21 mouse cellular contexts compared by ENCODE assay signal in genomic region chr10:117453406-117454170, GRCm38 (mm10).
A peak's percentile ranks its signal among the peaks of the same experiment; 100 is the strongest.
DNase-seq lines count a peak whose midpoint lies in the region; ATAC-seq and TF ChIP-seq lines count a peak whose summit lies in the region.
"Had no signal": no experiment of that assay in that cellular context is flagged by ENCODE, and none has a peak within 500 bp of the region (broad histone marks: within the 10 kb centered on the region; RNA-seq: fewer than 3 reads in every experiment).

No protein-coding gene starts in this region.

- no peak for TF ChIP-seq CTCF in midbrain, postnatal 0 days (IDR thresholded peaks at IDR 0.05)

- no peaks in the 10 kb centered on the region for H3K27me3 ChIP-seq in midbrain, postnatal 0 days (ENCODE audit: insufficient read depth, low read length)
- H3K27me3 ChIP-seq in forebrain, embryonic 12.5 days = peaks cover 3% of the 10 kb centered on the region; the same call in 1 of the 2 replicates
- H3K27me3 ChIP-seq: CH12.LX, Patski had no signal

- no peaks in the 10 kb centered on the region for H3K4me1 ChIP-seq in midbrain, postnatal 0 days (ENCODE audit: insufficient read depth, low read length)
- peaks cover 4% of the 10 kb centered on the region; the same call in 1 of the 2 replicates for H3K4me1 ChIP-seq in forebrain, embryonic 12.5 days

- H3K36me3 ChIP-seq in midbrain, postnatal 0 days (ENCODE audit: insufficient read depth, low read length) = no peaks in the 10 kb centered on the region
- H3K36me3 ChIP-seq in forebrain, embryonic 12.5 days (replicated peaks) = no peaks in the 10 kb centered on the region
- H3K36me3 ChIP-seq: G1E had no signal

- no peak for ATAC-seq in midbrain, postnatal 0 days (ENCODE audit: low FRiP score)
- no peak for ATAC-seq in forebrain, embryonic 12.5 days (ENCODE audit: low FRiP score)
- ATAC-seq: activated CD4-positive, CD25-positive, alpha-beta regulatory T cell, adult 4 months; CD4-positive, CD25-positive, alpha-beta regulatory T cell, adult 4 months; Patski had no signal

- peak; percentile 95 for DNase-seq in 3T3-L1 (ENCODE audit: low read depth, low spot score)
- DNase-seq in adipocyte (ENCODE audit: low spot score) = peak; percentile 95
- DNase-seq in midbrain, postnatal 0 days (ENCODE audit: low spot score) = no peak
- DNase-seq: adrenal gland, adult 2 months; adrenal gland, adult 8-10 months; adrenal gland, postnatal 10 days; adrenal gland, postnatal 14 days; adrenal gland, postnatal 25 days; adrenal gland, postnatal 36 days; B cell, adult 2 months; cerebellum, adult 11 months; cerebellum, adult 11-12 months; cerebellum, adult 18-20 months; cerebellum, adult 2 months; cerebellum, adult 8-10 months had no signal

- H3K27ac ChIP-seq in midbrain, postnatal 0 days (ENCODE audit: low read depth, low read length) = no peak overlapping the region
- H3K27ac ChIP-seq in forebrain, embryonic 12.5 days = no peak overlapping the region

- H3K9ac ChIP-seq in midbrain, postnatal 0 days (replicated peaks; ENCODE audit: low read length, poor library complexity, severe bottlenecking) = no peak overlapping the region
- no peak overlapping the region for H3K9ac ChIP-seq in forebrain, embryonic 12.5 days

- H3K9me3 ChIP-seq in midbrain, postnatal 0 days (ENCODE audit: low read length) = no peaks in the 10 kb centered on the region
- no peaks in the 10 kb centered on the region for H3K9me3 ChIP-seq in forebrain, embryonic 12.5 days
- H3K9me3 ChIP-seq: G1E had no signal

- H3K4me3 ChIP-seq in midbrain, postnatal 0 days (ENCODE audit: low read depth, low read length) = no peak overlapping the region
- no peak overlapping the region for H3K4me3 ChIP-seq in forebrain, embryonic 12.5 days (replicated peaks)

- WGBS in midbrain, postnatal 0 days = 94% methylated on average over 7 of the region's 7 CpGs
- WGBS in forebrain, embryonic 12.5 days = 86% methylated on average over 7 of the region's 7 CpGs

- no peak overlapping the region for H3K4me2 ChIP-seq in midbrain, postnatal 0 days (ENCODE audit: low read depth, low read length, poor library complexity, severe bottlenecking)
- no peak overlapping the region for H3K4me2 ChIP-seq in forebrain, embryonic 12.5 days
